Mouse (Mus musculus): ENCODE results near the gene Il33. TPM values are rescaled to one million over a fixed set of nuclear protein-coding genes. Genes with fewer than 3 reads are reported as not detected.

Il33 gene
- total RNA-seq (2021), result 1 to 10 TPM; 4.9 to 8.3 TPM
- long read RNA-seq, experiment 1, transcript Il33-202 (8 exons, 2,537 nt), result major isoform, 6 of 6 reads
- long read RNA-seq, experiment 1, partial matches to known transcripts, result 0 of 6 reads
- long read RNA-seq, experiment 1, other reads (novel, unspliced or antisense), result 0 of 6 reads
- long read RNA-seq, experiment 2, partial matches to known transcripts, result 0 of 5 reads
- long read RNA-seq, experiment 2, other reads (novel, unspliced or antisense), result 2 of 5 reads

- peak; percentile 87 to 88 for DNase-seq
Measured at GRCm38 (mm10) chr19:29924638-29925258, at the start of gene Il33. Il33 (plus strand) TSS chr19:29925114.

GRCm38 (mm10) chr19:29877422-29878291 lies 47.3 kb upstream of the Il33 start:
- peak; percentile 29 to 32 for DNase-seq

- peak in 1 of 2 experiments; percentile 30 for DNase-seq
Measured at GRCm38 (mm10) chr19:29878896-29879504, 45.9 kb upstream of the Il33 start.

- no peak for DNase-seq
Measured at GRCm38 (mm10) chr19:29880918-29881317, 44.0 kb upstream of the Il33 start.

GRCm38 (mm10) chr19:29882696-29883095 lies 42.2 kb upstream of the Il33 start:
- peak in 1 of 2 experiments; percentile 57 for DNase-seq

GRCm38 (mm10) chr19:29885548-29885947 lies 39.4 kb upstream of the Il33 start:
- DNase-seq, result peak; percentile 65 to 78

GRCm38 (mm10) chr19:29887476-29887875 lies 37.4 kb upstream of the Il33 start:
- no peak for DNase-seq

GRCm38 (mm10) chr19:29888946-29889345 lies 36.0 kb upstream of the Il33 start:
- DNase-seq, result peak; percentile 42 to 47

GRCm38 (mm10) chr19:29891981-29892380 lies 32.9 kb upstream of the Il33 start:
- DNase-seq, result peak; percentile 41 to 58

GRCm38 (mm10) chr19:29892786-29893185 lies 32.1 kb upstream of the Il33 start:
- no peak for DNase-seq

GRCm38 (mm10) chr19:29893718-29894273 lies 31.1 kb upstream of the Il33 start:
- no peak for DNase-seq

- DNase-seq, result no peak
Measured at GRCm38 (mm10) chr19:29894381-29894780, 30.5 kb upstream of the Il33 start.

- no peak for DNase-seq
Measured at GRCm38 (mm10) chr19:29895047-29895446, 29.9 kb upstream of the Il33 start.

GRCm38 (mm10) chr19:29900318-29900717 lies 24.6 kb upstream of the Il33 start:
- DNase-seq, result no peak

- no peak for DNase-seq
Measured at GRCm38 (mm10) chr19:29902343-29903070, 22.4 kb upstream of the Il33 start.

GRCm38 (mm10) chr19:29905896-29906295 lies 19.0 kb upstream of the Il33 start:
- DNase-seq, result no peak

- no peak for DNase-seq
Measured at GRCm38 (mm10) chr19:29909166-29909565, 15.7 kb upstream of the Il33 start.

- DNase-seq, result no peak
Measured at GRCm38 (mm10) chr19:29911919-29912318, 13.0 kb upstream of the Il33 start.

- DNase-seq, result no peak
Measured at GRCm38 (mm10) chr19:29917421-29917820, 7.5 kb upstream of the Il33 start.

GRCm38 (mm10) chr19:29926101-29926755 lies 1.3 kb downstream of the Il33 start:
- peak; percentile 40 to 61 for DNase-seq

GRCm38 (mm10) chr19:29930296-29930695 lies 5.4 kb downstream of the Il33 start:
- DNase-seq, result peak; percentile 90 to 92

Data from heart, adult 18-20 months (tissue).